Mouse (Mus musculus): ENCODE data around the gene Kcnq2.

DNA sequence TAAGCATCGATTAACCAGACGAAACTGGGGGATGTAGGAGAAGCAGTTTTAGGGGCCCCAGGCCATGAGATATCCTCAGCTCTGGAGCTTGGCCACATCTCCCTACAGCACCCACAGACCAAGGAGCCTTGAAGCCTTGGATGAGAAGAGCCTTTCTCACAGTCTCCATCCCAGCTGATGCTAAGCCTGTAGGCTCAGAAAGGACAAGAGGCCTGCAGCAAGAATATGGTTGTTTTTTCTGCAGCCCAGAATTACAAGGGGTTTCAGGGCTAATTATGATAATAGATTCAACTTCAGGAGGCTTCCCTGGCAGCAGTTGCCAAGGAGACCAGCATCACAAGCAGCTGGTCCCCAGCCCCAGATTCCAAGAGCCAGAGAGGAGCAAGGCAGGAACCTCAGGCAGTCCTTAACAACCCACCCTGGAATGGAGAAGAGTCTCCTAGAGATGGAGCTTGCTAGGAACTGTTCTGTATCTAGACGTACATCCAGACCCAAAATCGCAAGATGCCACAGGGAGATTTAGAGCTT is 14.1 kb downstream of the Kcnq2 start:
- TF ChIP-seq POLR2A (IDR thresholded peaks at IDR 0.05; ENCODE audit: control insufficient read depth, extremely low read depth, insufficient read depth, low read length, poor library complexity) (no peak), CTCF (IDR thresholded peaks at IDR 0.05; ENCODE audit: borderline replicate concordance, control insufficient read depth, extremely low read depth, insufficient read depth, low read length, poor library complexity) (no peak)
